Mouse (Mus musculus) brain, adult 2 months (tissue): Measurements from ENCODE around the gene Myo1e.
A peak's percentile ranks its signal among the peaks of the same experiment; 100 is the strongest.

Experiments
- DNase-seq: peaks from one replicate; pipeline ENCODE4 v3.0.0; 2011; ENCODE audit warnings: low read depth, low spot score

The Myo1e gene

GRCm38 (mm10) chr9:70408791-70409190, 201.6 kb downstream of the Myo1e start:
- peak; percentile 64 for DNase-seq

DNA sequence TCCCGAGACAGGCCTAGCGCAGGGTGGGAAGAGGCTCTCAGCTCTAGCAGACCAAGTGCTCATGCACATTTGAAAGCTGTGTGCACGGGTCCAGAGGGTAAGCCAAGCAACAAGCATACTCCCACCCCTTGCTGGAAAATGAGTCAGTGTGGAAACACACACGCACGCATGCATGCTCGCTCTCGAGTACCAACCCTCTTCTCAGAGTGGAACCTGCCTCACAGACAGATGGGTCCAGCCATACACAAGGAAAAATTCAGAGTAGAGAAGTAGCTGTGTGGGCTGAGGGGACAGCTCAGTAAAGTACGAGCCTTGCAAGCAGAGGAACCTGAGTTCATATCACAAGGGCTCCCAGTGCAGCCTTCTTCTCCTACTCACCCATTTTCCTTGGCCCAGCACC, 202.6 kb downstream of the Myo1e start:
- DNase-seq = peak; percentile 59

DNA sequence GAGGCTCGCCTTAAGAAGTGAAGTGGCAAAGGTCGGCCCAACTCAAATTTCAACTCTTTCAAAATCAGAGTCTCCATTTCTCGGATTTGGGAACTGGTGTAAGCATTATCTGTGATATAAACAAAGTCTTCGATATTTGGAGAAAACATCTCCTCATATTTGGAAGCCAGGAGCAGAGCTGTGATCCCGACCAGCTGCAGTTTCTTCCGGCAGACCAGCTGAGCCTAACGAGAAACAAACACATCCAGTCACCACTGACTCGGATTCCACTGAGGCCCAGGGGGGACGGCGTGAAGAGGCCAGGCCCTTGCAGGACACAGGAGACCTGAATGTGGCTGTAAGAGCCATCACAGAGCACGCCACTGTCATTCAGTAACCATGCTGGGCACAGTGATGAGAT, 203.5 kb downstream of the Myo1e start:
- no peak for DNase-seq

- DNase-seq = no peak
These were observed 205.9 kb downstream of the Myo1e start for GRCm38 (mm10) chr9:70413038-70413437.

DNA sequence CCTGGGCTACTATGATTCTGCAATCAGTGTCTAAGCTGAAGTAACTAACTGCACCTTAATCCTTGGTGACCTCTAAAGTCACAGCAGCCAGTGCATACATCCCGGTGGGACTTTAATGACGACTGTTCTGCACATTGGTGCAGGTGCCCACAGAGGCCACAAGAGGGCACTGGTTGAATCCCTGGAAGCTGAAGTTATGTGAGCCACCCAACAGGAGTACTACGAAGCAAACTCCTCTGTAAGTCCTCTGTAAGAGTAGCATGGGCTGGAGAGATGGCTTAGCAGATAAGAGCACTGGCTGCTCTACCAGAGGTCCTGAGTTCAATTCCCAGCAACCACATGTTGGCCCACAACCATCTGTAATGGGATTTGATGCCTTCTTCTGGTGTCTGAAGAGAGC, 209.3 kb downstream of the Myo1e start:
- no peak for DNase-seq

DNA sequence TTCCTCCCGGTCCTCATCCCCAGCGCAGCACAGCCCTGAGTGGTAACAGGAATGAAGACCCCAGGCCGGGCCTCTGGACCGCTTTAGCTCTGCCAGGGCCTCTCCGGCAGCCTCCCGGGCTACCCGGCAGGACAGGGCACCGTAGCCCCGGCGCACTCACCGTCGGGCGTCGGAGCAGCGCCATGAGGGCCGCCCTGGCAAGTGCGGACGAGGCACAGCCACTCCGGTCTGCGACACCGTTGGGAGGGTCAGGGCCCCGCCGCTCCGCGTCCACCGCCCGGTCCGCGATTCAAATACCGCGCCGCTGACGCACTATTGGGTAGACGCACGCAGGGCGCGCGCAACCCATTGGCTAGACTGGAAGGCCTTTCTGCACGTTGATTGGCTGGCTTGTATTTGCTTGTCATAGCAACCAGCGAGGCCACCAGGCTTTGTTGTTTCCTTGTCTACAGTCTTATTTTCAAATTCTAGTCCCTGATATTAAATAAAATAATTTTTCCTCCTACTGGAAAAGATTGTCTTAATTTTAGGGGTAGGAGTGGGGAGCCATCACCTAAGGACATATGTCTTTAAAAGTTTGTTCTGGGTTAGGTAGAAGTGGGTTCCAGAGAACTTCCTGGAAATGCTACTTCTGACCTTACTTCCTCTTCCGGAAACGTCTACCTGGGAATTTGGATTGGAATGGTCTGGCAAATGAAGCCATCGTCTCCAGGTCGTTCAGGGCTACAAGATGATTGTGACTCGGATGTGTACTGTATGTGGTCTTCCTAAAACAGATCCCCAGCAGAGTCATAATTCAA, 214.3 kb downstream of the Myo1e start, which contains the start of gene Ccnb2:
Ccnb2 (minus strand) TSS at position 291 of the 800 bp plus-strand sequence.
- peak; percentile 89 for DNase-seq

DNA sequence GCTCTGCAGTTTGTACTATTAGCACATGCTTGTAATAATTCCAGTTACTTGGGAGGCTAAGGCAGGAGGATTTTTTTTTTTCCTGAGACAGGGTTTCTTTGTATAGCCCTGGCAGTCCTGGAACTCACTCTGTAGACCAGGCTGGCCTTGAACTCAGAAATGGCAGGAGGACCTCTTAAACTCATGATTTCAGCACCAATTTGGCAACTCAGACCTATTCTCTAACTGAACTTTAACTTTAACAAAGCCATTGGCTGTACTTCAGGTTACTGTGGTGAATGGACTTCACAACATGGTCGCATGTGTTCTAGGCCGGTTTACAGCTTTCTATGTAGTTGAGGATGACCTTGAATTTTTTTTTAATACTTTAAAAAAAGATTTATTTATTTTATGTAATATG, 215.5 kb downstream of the Myo1e start:
- DNase-seq = no peak

- DNase-seq = no peak
These were observed 232.8 kb downstream of the Myo1e start for GRCm38 (mm10) chr9:70439959-70440358.

DNA sequence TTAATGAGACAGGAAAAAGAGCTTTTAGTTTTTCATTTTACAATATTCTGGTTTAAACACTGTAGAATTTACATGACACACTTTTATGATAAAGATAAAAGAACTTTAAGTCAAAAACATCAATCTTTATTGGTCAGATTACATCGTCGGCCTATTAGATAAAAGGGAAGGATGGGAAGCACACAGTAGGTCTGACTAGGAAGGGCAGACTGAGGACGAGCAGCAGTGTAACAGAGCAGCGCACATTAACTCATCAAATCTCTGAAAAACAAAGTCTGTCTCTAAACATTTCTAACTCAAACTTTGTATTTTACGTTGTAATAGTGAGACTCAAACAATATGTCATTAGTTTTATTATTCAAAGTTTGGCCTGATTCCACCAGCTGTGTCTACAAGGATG, 241.9 kb downstream of the Myo1e start:
- no peak for DNase-seq
